Mouse (Mus musculus): ENCODE data around the gene Troap.
A peak's percentile ranks its signal among the peaks of the same experiment; 100 is the strongest.

Troap gene

GRCm38 (mm10) chr15:99114312-99115064, 40.1 kb downstream of the Troap start:
- DNase-seq (ENCODE audit: low spot score): no peak

- no peak for DNase-seq (ENCODE audit: low spot score)
Observed at GRCm38 (mm10) chr15:99115065-99115423, 40.7 kb downstream of the Troap start.

DNA sequence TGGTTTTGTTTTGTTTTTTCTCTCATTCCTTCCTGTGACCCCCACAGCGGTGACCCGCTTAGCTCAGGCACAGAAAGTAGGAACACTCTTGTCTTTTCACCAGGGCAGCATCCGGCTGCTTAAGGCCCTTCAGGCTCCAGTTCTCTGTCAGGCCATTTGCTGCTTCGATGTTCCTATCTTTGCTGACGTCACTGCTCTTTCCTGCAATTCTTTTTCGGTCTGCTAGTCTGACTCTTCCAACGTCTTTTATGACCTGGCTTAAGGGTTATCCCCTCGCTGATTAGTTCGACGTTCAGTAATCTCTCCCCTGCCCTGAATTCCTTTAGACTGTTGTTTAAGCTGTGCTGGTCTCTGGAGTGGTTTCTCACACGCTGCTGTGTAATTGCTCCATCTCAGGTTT, 42.2 kb downstream of the Troap start:
- DNase-seq (ENCODE audit: low spot score): no peak

DNA sequence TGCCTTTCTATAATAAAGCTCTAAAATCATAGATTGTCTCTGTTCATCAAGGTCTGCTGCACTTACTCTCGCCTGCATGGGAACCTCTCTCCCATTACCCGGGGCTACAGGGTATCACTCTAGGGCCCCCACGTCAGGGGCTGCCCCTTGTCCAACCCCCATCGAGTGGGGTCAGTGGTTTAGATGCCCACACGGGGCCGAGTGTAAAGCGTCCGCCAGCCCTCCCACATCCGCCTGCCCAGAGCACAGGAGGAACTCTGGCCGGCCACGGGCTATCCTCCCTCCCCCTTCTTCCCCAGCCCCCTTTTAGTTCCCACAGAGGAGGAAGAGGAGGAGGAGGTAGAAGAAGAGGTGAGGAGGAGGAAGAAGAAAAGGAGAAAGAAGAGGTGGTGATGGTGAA, 46.4 kb downstream of the Troap start:
- no peak for DNase-seq (ENCODE audit: low spot score)

DNA sequence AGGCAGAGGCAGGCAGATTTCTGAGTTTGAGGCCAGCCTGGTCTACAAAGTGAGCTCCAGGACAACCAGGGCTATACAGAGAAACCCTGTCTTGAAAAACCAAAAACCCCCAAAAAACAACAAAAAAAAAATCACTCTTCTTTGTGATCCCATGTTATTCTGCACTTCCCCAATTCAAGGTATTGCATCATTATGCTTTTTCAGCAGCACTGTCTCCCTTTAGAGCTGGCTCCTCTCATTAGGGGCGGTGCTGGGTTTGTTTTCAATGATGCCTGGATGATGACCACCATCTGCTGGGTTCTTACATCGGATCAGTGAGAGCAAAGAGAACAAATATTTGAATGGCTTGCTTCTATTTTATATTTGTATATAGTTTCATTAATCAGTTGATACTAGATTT, 48.3 kb downstream of the Troap start:
- DNase-seq (ENCODE audit: low spot score): no peak

GRCm38 (mm10) chr15:99125711-99126080, 51.3 kb downstream of the Troap start, which contains the start of gene Spats2:
Gene Spats2, plus strand, starts transcription at chr15:99125916.
- no peak for DNase-seq (ENCODE audit: low spot score)

- DNase-seq (ENCODE audit: low spot score): peak; percentile 52
Observed at GRCm38 (mm10) chr15:99126081-99126815, 51.9 kb downstream of the Troap start.

DNA sequence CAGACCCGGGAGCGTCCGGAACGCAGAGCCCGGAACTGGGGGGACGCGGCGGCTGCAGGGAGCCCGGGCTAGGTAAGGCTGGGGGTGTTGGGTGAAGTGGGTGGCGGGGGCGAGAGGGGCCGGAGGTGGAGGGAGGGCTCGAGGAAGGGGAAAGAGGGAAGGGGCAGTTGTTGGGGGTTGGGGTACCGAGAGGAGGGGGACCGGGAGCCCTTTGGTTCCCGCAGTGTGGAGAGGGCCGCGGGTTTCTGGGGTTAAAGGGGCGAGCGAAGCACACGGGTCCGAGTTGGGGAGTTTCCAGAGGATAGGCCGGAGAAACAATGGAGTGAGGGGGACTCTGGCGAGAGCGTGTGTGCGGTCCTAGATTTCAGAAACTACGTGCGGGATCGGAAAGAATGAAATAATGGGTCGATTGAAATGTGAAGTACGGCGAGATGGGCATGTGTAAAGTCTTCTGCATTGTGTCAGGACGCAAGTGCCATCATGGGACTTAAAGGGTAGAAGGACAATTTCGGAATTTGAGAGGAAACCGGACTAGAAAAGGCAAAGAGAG, 52.5 kb downstream of the Troap start:
- no peak for DNase-seq (ENCODE audit: low spot score)

DNA sequence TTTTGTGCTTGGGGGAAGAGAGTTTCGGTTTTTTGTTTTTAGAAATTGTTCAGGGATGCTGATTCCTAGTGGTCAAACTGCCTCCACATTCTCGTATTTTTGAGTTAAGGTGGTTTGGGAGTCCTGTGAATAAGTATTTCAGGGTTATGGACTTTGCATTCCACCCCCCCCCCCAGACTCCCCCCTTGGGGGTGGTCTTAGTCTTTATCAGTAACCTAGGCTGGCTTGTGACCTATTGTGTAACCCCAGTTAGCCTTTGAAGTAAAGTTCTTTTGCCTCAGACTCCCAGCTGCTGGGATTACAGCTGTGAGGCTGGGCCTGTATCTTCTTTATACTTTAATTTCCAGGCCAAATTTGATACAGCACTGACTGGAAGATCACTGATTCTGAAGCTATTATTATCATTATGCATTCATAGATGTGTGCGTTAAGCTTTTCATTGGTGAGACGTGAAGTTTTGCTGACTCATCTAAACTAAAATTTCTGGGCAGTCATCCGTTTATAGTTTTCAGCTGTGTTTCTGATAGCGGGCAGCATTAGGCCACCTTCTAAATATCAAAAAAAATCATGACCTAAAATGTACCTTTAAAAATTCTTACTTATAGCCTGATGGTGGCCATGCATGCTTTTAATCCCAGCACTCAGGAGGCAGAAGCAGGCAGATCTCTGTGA, 53.6 kb downstream of the Troap start:
- DNase-seq (ENCODE audit: low spot score): no peak

DNA sequence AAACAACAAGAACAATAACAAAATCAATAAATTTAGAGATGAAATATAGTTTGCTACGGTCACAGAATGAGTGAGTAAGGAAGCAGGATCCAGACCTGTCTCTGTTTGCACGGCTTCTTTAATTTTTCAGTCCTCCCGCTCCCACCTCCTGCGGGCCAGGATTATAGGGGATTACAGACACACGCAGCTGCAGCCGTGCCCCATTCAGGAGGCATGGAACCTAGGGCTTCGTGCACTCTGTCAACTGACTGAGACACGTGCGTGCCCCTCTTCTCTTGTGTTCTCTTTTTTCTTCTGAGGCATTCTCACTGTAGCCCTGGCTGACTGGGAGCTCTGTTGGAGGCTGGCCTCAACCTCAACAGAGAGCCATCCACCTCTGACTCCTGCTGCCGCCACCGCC, 55.1 kb downstream of the Troap start:
- no peak for DNase-seq (ENCODE audit: low spot score)

DNA sequence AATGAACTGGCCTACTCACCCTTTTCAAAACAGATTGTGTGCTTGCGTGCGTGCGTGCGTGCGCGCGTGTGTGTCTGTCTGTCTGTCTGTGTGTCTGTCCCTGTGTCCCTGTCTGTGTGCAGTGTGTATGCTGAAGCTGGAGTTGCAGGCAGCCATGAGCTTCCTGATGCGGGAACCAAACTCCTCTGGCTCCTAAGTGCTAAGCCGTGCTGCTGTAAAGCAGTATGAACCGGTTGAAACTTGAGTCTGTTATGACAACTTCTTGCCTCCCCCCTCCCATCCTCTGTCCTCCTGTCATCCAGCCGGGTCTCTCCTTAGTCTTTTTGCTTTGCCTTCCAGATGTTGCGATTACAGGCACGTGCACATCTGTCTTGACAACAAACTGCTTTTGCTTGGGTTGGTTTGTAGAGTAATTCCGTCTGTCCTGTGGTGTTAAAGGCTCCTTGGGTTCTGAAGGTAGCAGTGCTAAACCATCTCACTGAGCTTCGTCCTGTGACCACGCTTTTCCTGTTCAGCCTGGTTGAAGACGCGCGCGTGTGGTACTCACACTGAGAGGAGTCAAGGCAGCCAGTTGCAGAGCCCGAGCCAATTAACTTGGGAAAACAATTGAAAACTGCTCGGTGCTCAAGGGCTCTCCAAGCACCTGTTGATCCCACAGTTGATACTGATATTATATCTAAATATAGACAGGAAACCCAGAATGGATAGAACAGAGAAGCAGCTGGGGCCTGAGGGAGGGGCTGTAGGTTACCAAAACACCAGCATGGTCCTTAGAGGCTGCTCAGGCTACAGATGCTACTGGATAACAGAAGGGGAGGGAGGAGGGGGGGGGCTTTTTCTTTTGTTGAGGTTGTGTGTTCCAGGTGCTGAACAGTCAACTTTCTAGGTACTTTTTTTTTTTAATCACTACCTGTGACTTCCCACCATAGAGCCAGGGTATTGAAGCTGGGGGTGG, 55.9 kb downstream of the Troap start:
- no peak for DNase-seq (ENCODE audit: low spot score)
